Mouse (Mus musculus) right cerebral cortex, adult 18-20 months (tissue): ENCODE data around the gene Mvb12a.

Experiments
- DNase-seq: peaks from one replicate; pipeline ENCODE4 v3.0.0; 2022; ENCODE audit warnings: mixed read lengths

Gene Mvb12a

DNA sequence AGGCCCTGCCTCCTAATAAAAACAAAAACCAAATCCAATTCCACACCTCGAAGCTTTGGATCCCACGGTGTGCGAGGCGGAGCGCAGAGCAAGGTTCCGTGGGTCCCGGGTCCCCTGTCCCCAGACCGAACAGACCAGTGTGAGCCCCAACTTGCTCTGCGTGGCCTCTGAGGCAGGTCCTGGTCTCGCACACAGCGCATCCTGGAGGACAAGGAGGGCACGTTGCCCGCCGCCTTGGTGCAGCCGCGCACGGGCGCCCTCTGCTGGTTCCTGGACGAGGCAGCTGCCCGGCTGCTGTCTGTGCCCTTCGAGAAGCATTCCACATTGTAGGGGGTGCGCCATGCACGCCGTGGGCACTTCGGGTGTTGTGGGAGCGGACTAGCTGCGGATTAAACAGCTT is 53.1 kb downstream of the Mvb12a start:
- peak; percentile 88 for DNase-seq

- DNase-seq, result no peak
Measured at GRCm38 (mm10) chr8:71596384-71596783, 53.7 kb downstream of the Mvb12a start.

DNA sequence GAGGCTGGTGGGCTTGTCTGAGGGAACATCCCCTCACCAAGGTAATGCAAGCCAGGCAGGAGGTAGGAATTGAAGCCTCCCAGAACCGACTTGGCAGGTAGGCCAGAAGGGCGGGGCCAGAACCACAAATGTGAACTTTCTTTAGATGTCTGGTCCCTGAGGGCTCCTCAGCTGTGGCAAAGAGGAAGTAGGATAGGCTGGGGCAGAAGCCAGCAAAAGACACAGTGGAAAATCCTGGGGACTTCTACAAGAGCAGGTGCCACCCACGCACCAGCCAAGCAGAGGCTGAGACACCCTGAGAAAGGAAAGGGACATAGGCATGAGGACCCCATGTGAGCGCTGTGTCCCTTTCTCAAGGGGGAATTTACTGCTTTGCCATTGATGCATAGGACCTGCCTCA is 54.1 kb downstream of the Mvb12a start:
- DNase-seq, result no peak

GRCm38 (mm10) chr8:71597451-71597850 is 54.7 kb downstream of the Mvb12a start, which contains the start of gene Fam129c:
Fam129c (plus strand) TSS chr8:71597648.
- DNase-seq, result no peak
